Mouse (Mus musculus): ENCODE results near the gene Pofut1. TPM values are rescaled to one million over a fixed set of nuclear protein-coding genes. Genes with fewer than 3 reads are reported as not detected.
A peak's percentile ranks its signal among the peaks of the same experiment; 100 is the strongest.

The Pofut1 gene
- polyA plus RNA-seq (2015; fragmentation: Nextera tagmentation; extraction: Ambion mirVana) = 5.2 and 6.4 TPM in 2 replicates

- Histone ChIP-seq H3K9ac (ENCODE audit: low read depth, low read length) (peak within 1 kb of the TSS; percentile 97), H3K4me3 (ENCODE audit: low read depth, low read length) (peak within 1 kb of the TSS; percentile 92), H3K9me3 (replicated peaks; ENCODE audit: control insufficient read depth, low read length, poor library complexity, severe bottlenecking) (no peaks in the 10 kb centered on the region), H3K4me2 (ENCODE audit: low read length) (peak within 1 kb of the TSS; percentile 61), H3K36me3 (ENCODE audit: control insufficient read depth, insufficient read depth, low read length) (no peaks in the 10 kb centered on the region; the same call in 1 of the 2 replicates), H3K27me3 (ENCODE audit: control insufficient read depth, insufficient read depth, low read depth, low read length) (no peaks in the 10 kb centered on the region), H3K4me1 (ENCODE audit: control insufficient read depth, insufficient read depth, low read length) (peaks cover 37% of the 10 kb centered on the region), H3K27ac (ENCODE audit: low read length) (peak within 1 kb of the TSS; percentile 84)
- ATAC-seq = peak; percentile 97
- WGBS = under 1% methylated on average over 62 of the region's 72 CpGs
Measured at GRCm38 (mm10) chr2:153241250-153242014, at the start of gene Pofut1, which contains the start of gene Plagl2. Pofut1 (plus strand) TSS chr2:153241533. Plagl2 (minus strand) TSS chr2:153241426.

- no peak overlapping the region for H3K4me2 ChIP-seq (ENCODE audit: low read length)
- H3K36me3 ChIP-seq (ENCODE audit: control insufficient read depth, insufficient read depth, low read length) = peaks cover 49% of the 10 kb centered on the region
- H3K9ac ChIP-seq (ENCODE audit: low read depth, low read length) = no peak overlapping the region
- no peak for ATAC-seq
- no peaks in the 10 kb centered on the region for H3K27me3 ChIP-seq (ENCODE audit: control insufficient read depth, insufficient read depth, low read depth, low read length)
- no peaks in the 10 kb centered on the region for H3K9me3 ChIP-seq (replicated peaks; ENCODE audit: control insufficient read depth, low read length, poor library complexity, severe bottlenecking)
- H3K4me1 ChIP-seq (ENCODE audit: control insufficient read depth, insufficient read depth, low read length) = no peaks in the 10 kb centered on the region
- H3K4me3 ChIP-seq (ENCODE audit: low read depth, low read length) = no peak overlapping the region
- 91% methylated on average over 3 of the region's 3 CpGs for WGBS
- no peak overlapping the region for H3K27ac ChIP-seq (ENCODE audit: low read length)
Measured at GRCm38 (mm10) chr2:153194255-153194654, 47.1 kb upstream of the Pofut1 start.

GRCm38 (mm10) chr2:153198485-153198884, 42.8 kb upstream of the Pofut1 start:
- H3K27me3 ChIP-seq (ENCODE audit: control insufficient read depth, insufficient read depth, low read depth, low read length) = no peaks in the 10 kb centered on the region
- no peaks in the 10 kb centered on the region for H3K9me3 ChIP-seq (replicated peaks; ENCODE audit: control insufficient read depth, low read length, poor library complexity, severe bottlenecking)
- no peak overlapping the region for H3K9ac ChIP-seq (ENCODE audit: low read depth, low read length)
- 80% methylated on average over 5 of the region's 5 CpGs for WGBS
- H3K27ac ChIP-seq (ENCODE audit: low read length) = no peak overlapping the region
- H3K36me3 ChIP-seq (ENCODE audit: control insufficient read depth, insufficient read depth, low read length) = peaks cover 45% of the 10 kb centered on the region
- ATAC-seq = no peak
- H3K4me3 ChIP-seq (ENCODE audit: low read depth, low read length) = no peak overlapping the region
- H3K4me1 ChIP-seq (ENCODE audit: control insufficient read depth, insufficient read depth, low read length) = no peaks in the 10 kb centered on the region
- H3K4me2 ChIP-seq (ENCODE audit: low read length) = no peak overlapping the region

- no peak for ATAC-seq
- Histone ChIP-seq H3K9me3 (replicated peaks; ENCODE audit: control insufficient read depth, low read length, poor library complexity, severe bottlenecking) (no peaks in the 10 kb centered on the region), H3K4me1 (ENCODE audit: control insufficient read depth, insufficient read depth, low read length) (no peaks in the 10 kb centered on the region), H3K4me2 (ENCODE audit: low read length) (no peak overlapping the region), H3K9ac (ENCODE audit: low read depth, low read length) (no peak overlapping the region), H3K4me3 (ENCODE audit: low read depth, low read length) (no peak overlapping the region), H3K36me3 (ENCODE audit: control insufficient read depth, insufficient read depth, low read length) (peaks cover 50% of the 10 kb centered on the region), H3K27me3 (ENCODE audit: control insufficient read depth, insufficient read depth, low read depth, low read length) (no peaks in the 10 kb centered on the region), H3K27ac (ENCODE audit: low read length) (no peak overlapping the region)
- WGBS = 94% methylated on average over 2 of the region's 2 CpGs
Measured at GRCm38 (mm10) chr2:153199114-153199513, 42.2 kb upstream of the Pofut1 start.

DNA sequence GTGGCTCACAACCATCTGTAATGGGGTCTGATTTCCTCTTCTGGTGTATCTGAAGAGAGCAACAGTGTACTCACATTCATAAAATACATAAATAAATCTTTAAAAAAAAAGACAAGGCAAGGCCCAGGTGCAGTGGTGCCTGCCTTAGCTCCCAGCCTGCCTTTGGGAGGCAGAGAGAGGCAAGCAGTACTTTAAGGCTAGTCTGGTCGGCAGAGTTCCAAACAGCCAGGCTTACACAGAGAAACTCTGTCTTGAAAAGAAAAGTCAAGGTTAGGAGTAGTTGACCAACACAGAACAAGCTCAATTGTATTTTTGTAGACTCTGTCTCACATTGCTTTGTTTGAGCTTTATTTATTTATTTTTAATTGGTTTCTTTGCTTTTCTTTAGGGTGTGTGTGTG, 38.6 kb upstream of the Pofut1 start:
- H3K4me2 ChIP-seq (ENCODE audit: low read length) = no peak overlapping the region
- no peaks in the 10 kb centered on the region for H3K4me1 ChIP-seq (ENCODE audit: control insufficient read depth, insufficient read depth, low read length)
- H3K9me3 ChIP-seq (replicated peaks; ENCODE audit: control insufficient read depth, low read length, poor library complexity, severe bottlenecking) = no peaks in the 10 kb centered on the region
- WGBS = 58% methylated on average over 1 of the region's 1 CpGs
- H3K27ac ChIP-seq (ENCODE audit: low read length) = no peak overlapping the region
- no peak for ATAC-seq
- no peak overlapping the region for H3K9ac ChIP-seq (ENCODE audit: low read depth, low read length)
- H3K4me3 ChIP-seq (ENCODE audit: low read depth, low read length) = no peak overlapping the region
- H3K27me3 ChIP-seq (ENCODE audit: control insufficient read depth, insufficient read depth, low read depth, low read length) = no peaks in the 10 kb centered on the region
- peaks cover 43% of the 10 kb centered on the region for H3K36me3 ChIP-seq (ENCODE audit: control insufficient read depth, insufficient read depth, low read length)

DNA sequence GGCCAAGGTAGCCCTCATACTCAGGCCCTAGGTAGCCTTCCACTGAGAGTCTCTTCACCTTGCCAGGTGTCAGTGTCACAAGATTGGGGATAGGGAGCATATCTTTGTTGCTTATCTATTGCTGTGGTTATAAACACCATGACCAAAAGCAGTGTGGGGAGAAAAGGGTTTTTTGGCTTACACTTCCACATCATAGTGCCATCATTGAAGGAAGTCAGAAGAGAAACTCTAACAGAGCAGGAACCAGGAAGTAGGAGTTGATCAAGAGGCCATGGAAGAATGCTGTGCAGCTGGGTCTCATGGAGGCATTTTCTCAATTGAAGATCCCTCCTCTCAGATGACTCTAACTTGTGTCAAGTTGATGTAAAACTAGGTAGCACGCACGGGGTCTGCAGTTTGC, 33.2 kb upstream of the Pofut1 start:
- H3K4me1 ChIP-seq (ENCODE audit: control insufficient read depth, insufficient read depth, low read length) = no peaks in the 10 kb centered on the region
- no peak overlapping the region for H3K4me2 ChIP-seq (ENCODE audit: low read length)
- H3K36me3 ChIP-seq (ENCODE audit: control insufficient read depth, insufficient read depth, low read length) = peaks cover 40% of the 10 kb centered on the region
- no peak overlapping the region for H3K9ac ChIP-seq (ENCODE audit: low read depth, low read length)
- no peaks in the 10 kb centered on the region for H3K27me3 ChIP-seq (ENCODE audit: control insufficient read depth, insufficient read depth, low read depth, low read length)
- no peak overlapping the region for H3K27ac ChIP-seq (ENCODE audit: low read length)
- no peak overlapping the region for H3K4me3 ChIP-seq (ENCODE audit: low read depth, low read length)
- ATAC-seq = no peak
- 96% methylated on average over 2 of the region's 2 CpGs for WGBS
- H3K9me3 ChIP-seq (replicated peaks; ENCODE audit: control insufficient read depth, low read length, poor library complexity, severe bottlenecking) = no peaks in the 10 kb centered on the region

DNA sequence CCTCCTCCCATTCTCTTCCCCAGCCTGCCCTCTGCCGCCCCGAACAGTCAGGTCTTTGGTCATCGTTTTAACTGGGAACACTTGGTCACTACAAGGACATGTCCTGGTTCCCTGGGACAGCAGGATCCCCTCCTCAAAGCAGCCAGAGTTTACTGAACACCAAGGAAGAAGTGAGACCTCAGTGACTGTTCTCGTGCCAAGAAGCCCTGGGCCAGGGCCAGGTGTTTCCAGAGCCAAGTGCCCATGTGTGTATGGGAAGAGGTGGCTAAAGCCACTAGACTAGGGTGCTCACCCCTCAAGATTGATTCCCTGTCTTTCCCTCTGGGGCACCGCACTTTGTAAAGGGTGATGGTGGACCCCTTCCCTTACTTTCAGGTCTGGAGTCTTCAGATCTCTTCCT, 32.0 kb upstream of the Pofut1 start:
- H3K4me1 ChIP-seq (ENCODE audit: control insufficient read depth, insufficient read depth, low read length) = no peaks in the 10 kb centered on the region
- H3K36me3 ChIP-seq (ENCODE audit: control insufficient read depth, insufficient read depth, low read length) = peaks cover 34% of the 10 kb centered on the region
- no peak for ATAC-seq
- H3K4me2 ChIP-seq (ENCODE audit: low read length) = no peak overlapping the region
- no peak overlapping the region for H3K4me3 ChIP-seq (ENCODE audit: low read depth, low read length)
- no peaks in the 10 kb centered on the region for H3K27me3 ChIP-seq (ENCODE audit: control insufficient read depth, insufficient read depth, low read depth, low read length)
- no peaks in the 10 kb centered on the region for H3K9me3 ChIP-seq (replicated peaks; ENCODE audit: control insufficient read depth, low read length, poor library complexity, severe bottlenecking)
- H3K9ac ChIP-seq (ENCODE audit: low read depth, low read length) = no peak overlapping the region
- no peak overlapping the region for H3K27ac ChIP-seq (ENCODE audit: low read length)
- WGBS = 91% methylated on average over 5 of the region's 5 CpGs

DNA sequence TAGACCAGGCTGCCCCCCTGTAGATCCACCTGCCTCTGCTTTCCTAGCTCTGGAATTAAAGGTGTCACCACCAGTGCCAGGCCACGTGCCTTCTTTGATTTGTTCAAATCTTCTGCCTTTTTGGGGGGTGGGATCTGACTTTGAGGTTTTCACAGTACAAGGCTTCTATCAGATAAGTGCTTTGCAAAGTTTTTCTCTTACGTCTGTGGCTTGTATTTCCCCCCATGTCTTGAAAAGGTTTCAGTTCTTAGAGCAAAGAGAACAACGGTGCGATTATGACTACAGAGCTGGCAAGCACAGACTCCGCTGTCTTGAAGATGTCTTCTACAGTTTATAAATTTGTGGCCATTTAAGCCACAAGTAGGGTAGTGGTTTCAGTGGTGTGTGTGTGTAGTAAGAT, 29.9 kb upstream of the Pofut1 start:
- H3K27ac ChIP-seq (ENCODE audit: low read length) = no peak overlapping the region

DNA sequence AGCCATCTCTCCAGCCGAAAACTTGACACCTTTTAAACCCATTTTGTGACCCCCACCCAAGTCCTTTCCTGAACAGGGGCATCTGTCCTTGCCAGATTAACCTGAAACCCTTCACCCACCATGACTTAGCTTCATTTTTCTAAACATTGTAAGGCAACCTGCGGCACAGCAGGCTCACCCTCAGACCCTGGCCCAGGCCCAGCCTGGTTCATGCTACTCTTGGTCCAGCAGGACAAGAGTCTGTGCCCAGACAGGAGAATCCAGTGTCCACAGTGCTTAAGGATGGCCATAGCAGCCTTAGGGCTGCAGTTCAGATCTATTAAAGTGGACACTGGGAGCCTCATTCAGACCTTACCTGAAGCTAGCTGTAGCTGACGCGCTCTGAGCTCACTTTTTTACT, 28.0 kb upstream of the Pofut1 start:
- no peaks in the 10 kb centered on the region for H3K4me1 ChIP-seq (ENCODE audit: control insufficient read depth, insufficient read depth, low read length)
- H3K36me3 ChIP-seq (ENCODE audit: control insufficient read depth, insufficient read depth, low read length) = peaks cover 15% of the 10 kb centered on the region
- WGBS = 90% methylated on average over 4 of the region's 4 CpGs
- no peaks in the 10 kb centered on the region for H3K27me3 ChIP-seq (ENCODE audit: control insufficient read depth, insufficient read depth, low read depth, low read length)
- H3K4me2 ChIP-seq (ENCODE audit: low read length) = no peak overlapping the region
- H3K9ac ChIP-seq (ENCODE audit: low read depth, low read length) = no peak overlapping the region
- H3K9me3 ChIP-seq (replicated peaks; ENCODE audit: control insufficient read depth, low read length, poor library complexity, severe bottlenecking) = no peaks in the 10 kb centered on the region
- ATAC-seq = no peak
- H3K27ac ChIP-seq (ENCODE audit: low read length) = no peak overlapping the region
- H3K4me3 ChIP-seq (ENCODE audit: low read depth, low read length) = no peak overlapping the region

More for the DNA sequence above, 29.9 kb upstream of the Pofut1 start:
- Histone ChIP-seq H3K4me3 (ENCODE audit: low read depth, low read length) (no peak overlapping the region), H3K4me2 (ENCODE audit: low read length) (no peak overlapping the region), H3K9ac (ENCODE audit: low read depth, low read length) (no peak overlapping the region), H3K4me1 (ENCODE audit: control insufficient read depth, insufficient read depth, low read length) (no peaks in the 10 kb centered on the region), H3K27me3 (ENCODE audit: control insufficient read depth, insufficient read depth, low read depth, low read length) (no peaks in the 10 kb centered on the region), H3K9me3 (replicated peaks; ENCODE audit: control insufficient read depth, low read length, poor library complexity, severe bottlenecking) (no peaks in the 10 kb centered on the region), H3K36me3 (ENCODE audit: control insufficient read depth, insufficient read depth, low read length) (peaks cover 26% of the 10 kb centered on the region)
- no peak for ATAC-seq
- 98% methylated on average over 5 of the region's 5 CpGs for WGBS

Measured in midbrain, embryonic 16.5 days (tissue).